Mouse (Mus musculus): ENCODE results near the gene Atr. TPM values are rescaled to one million over a fixed set of nuclear protein-coding genes. Genes with fewer than 3 reads are reported as not detected.

Gene Atr
- polyA plus RNA-seq, 1 experiment, result 1.7 TPM

GRCm38 (mm10) chr9:95815015-95815673 lies 42.3 kb upstream of the Atr start:
- H3K36me3 ChIP-seq (ENCODE audit: control insufficient read depth, insufficient read depth), result no peaks in the 10 kb centered on the region
- H3K27me3 ChIP-seq (ENCODE audit: control insufficient read depth, insufficient read depth, insufficient read length), result no peaks in the 10 kb centered on the region
- no peaks in the 10 kb centered on the region for H3K79me2 ChIP-seq (ENCODE audit: control insufficient read depth, insufficient read depth)
- H3K4me3 ChIP-seq, result no peak overlapping the region
- H3ac ChIP-seq (ENCODE audit: control insufficient read depth, insufficient read length), result no peak overlapping the region
- H3K4me2 ChIP-seq (ENCODE audit: low read depth), result no peak overlapping the region
- no peak for TF ChIP-seq E2F4 (IDR thresholded peaks at IDR 0.05; ENCODE audit: insufficient read depth)
- TF ChIP-seq MYOD1 (IDR thresholded peaks at IDR 0.05; ENCODE audit: control insufficient read depth in 1 of 3, insufficient read length in 2 of 3, low read depth in 2 of 3), result no peak
- no peak for TF ChIP-seq REST (IDR thresholded peaks at IDR 0.05; ENCODE audit: insufficient read depth, insufficient read length)

- Histone ChIP-seq H3K27me3 (ENCODE audit: control insufficient read depth, insufficient read depth, insufficient read length) (no peaks in the 10 kb centered on the region), H3K4me3 (no peak overlapping the region), H3ac (ENCODE audit: control insufficient read depth, insufficient read length) (no peak overlapping the region), H3K4me2 (ENCODE audit: low read depth) (no peak overlapping the region), H3K36me3 (ENCODE audit: control insufficient read depth, insufficient read depth) (no peaks in the 10 kb centered on the region), H3K79me2 (ENCODE audit: control insufficient read depth, insufficient read depth) (no peaks in the 10 kb centered on the region)
- TF ChIP-seq REST (IDR thresholded peaks at IDR 0.05; ENCODE audit: insufficient read depth, insufficient read length) (no peak), TCF3 (IDR thresholded peaks at IDR 0.05; ENCODE audit: insufficient read length, low read depth) (no peak), MAX (IDR thresholded peaks at IDR 0.05; ENCODE audit: low read depth) (no peak), TCF12 (IDR thresholded peaks at IDR 0.05; ENCODE audit: insufficient read depth, poor library complexity, severe bottlenecking) (no peak), MYOD1 (IDR thresholded peaks at IDR 0.05; ENCODE audit: control insufficient read depth in 1 of 3, insufficient read length in 2 of 3, low read depth in 2 of 3) (no peak), E2F4 (IDR thresholded peaks at IDR 0.05; ENCODE audit: insufficient read depth) (no peak), CEBPB (IDR thresholded peaks at IDR 0.05; ENCODE audit: insufficient read depth, poor library complexity, severe bottlenecking) (no peak), MYOG (IDR thresholded peaks at IDR 0.05; ENCODE audit: control insufficient read depth in 1 of 3, insufficient read depth in 1 of 3, insufficient read length in 2 of 3, low read depth in 2 of 3) (no peak), POLR2AphosphoS2 (IDR thresholded peaks at IDR 0.05; ENCODE audit: insufficient read length, low read depth) (no peak), POLR2A (IDR thresholded peaks at IDR 0.05; ENCODE audit: insufficient read length, low read depth) (no peak), SRF (IDR thresholded peaks at IDR 0.05; ENCODE audit: control insufficient read depth, insufficient read length, low read depth) (no peak), USF1 (IDR thresholded peaks at IDR 0.05; ENCODE audit: low read depth) (no peak)
Measured at GRCm38 (mm10) chr9:95815706-95816105, 41.7 kb upstream of the Atr start.

- Histone ChIP-seq H3K4me2 (ENCODE audit: low read depth) (no peak overlapping the region), H3K4me3 (no peak overlapping the region), H3K27me3 (ENCODE audit: control insufficient read depth, insufficient read depth, insufficient read length) (no peaks in the 10 kb centered on the region), H3K36me3 (ENCODE audit: control insufficient read depth, insufficient read depth) (no peaks in the 10 kb centered on the region), H3K79me2 (ENCODE audit: control insufficient read depth, insufficient read depth) (no peaks in the 10 kb centered on the region), H3ac (ENCODE audit: control insufficient read depth, insufficient read length) (no peak overlapping the region)
- TF ChIP-seq TCF3 (IDR thresholded peaks at IDR 0.05; ENCODE audit: insufficient read length, low read depth) (no peak), E2F4 (IDR thresholded peaks at IDR 0.05; ENCODE audit: insufficient read depth) (no peak), CEBPB (IDR thresholded peaks at IDR 0.05; ENCODE audit: insufficient read depth, poor library complexity, severe bottlenecking) (no peak), MYOG (IDR thresholded peaks at IDR 0.05; ENCODE audit: control insufficient read depth in 1 of 3, insufficient read depth in 1 of 3, insufficient read length in 2 of 3, low read depth in 2 of 3) (no peak), MYOD1 (IDR thresholded peaks at IDR 0.05; ENCODE audit: control insufficient read depth in 1 of 3, insufficient read length in 2 of 3, low read depth in 2 of 3) (no peak), USF1 (IDR thresholded peaks at IDR 0.05; ENCODE audit: low read depth) (no peak), MAX (IDR thresholded peaks at IDR 0.05; ENCODE audit: low read depth) (no peak), REST (IDR thresholded peaks at IDR 0.05; ENCODE audit: insufficient read depth, insufficient read length) (no peak), SRF (IDR thresholded peaks at IDR 0.05; ENCODE audit: control insufficient read depth, insufficient read length, low read depth) (no peak)
Measured at GRCm38 (mm10) chr9:95822531-95822930, 34.9 kb upstream of the Atr start.

- Histone ChIP-seq H3K4me2 (ENCODE audit: low read depth) (no peak overlapping the region), H3ac (ENCODE audit: control insufficient read depth, insufficient read length) (no peak overlapping the region), H3K36me3 (ENCODE audit: control insufficient read depth, insufficient read depth) (no peaks in the 10 kb centered on the region), H3K27me3 (ENCODE audit: control insufficient read depth, insufficient read depth, insufficient read length) (no peaks in the 10 kb centered on the region), H3K4me3 (no peak overlapping the region), H3K79me2 (ENCODE audit: control insufficient read depth, insufficient read depth) (no peaks in the 10 kb centered on the region)
- TF ChIP-seq E2F4 (IDR thresholded peaks at IDR 0.05; ENCODE audit: insufficient read depth) (no peak), MAX (IDR thresholded peaks at IDR 0.05; ENCODE audit: low read depth) (no peak), USF1 (IDR thresholded peaks at IDR 0.05; ENCODE audit: low read depth) (no peak), MYOG (IDR thresholded peaks at IDR 0.05; ENCODE audit: control insufficient read depth in 1 of 3, insufficient read depth in 1 of 3, insufficient read length in 2 of 3, low read depth in 2 of 3) (no peak), TCF3 (IDR thresholded peaks at IDR 0.05; ENCODE audit: insufficient read length, low read depth) (no peak), POLR2AphosphoS2 (IDR thresholded peaks at IDR 0.05; ENCODE audit: insufficient read length, low read depth) (no peak), POLR2A (IDR thresholded peaks at IDR 0.05; ENCODE audit: insufficient read length, low read depth) (no peak), CEBPB (IDR thresholded peaks at IDR 0.05; ENCODE audit: insufficient read depth, poor library complexity, severe bottlenecking) (no peak), REST (IDR thresholded peaks at IDR 0.05; ENCODE audit: insufficient read depth, insufficient read length) (no peak), TCF12 (IDR thresholded peaks at IDR 0.05; ENCODE audit: insufficient read depth, poor library complexity, severe bottlenecking) (no peak), MYOD1 (IDR thresholded peaks at IDR 0.05; ENCODE audit: control insufficient read depth in 1 of 3, insufficient read length in 2 of 3, low read depth in 2 of 3) (no peak), SRF (IDR thresholded peaks at IDR 0.05; ENCODE audit: control insufficient read depth, insufficient read length, low read depth) (no peak)
Measured at GRCm38 (mm10) chr9:95827565-95827964, 29.8 kb upstream of the Atr start.

- no peak overlapping the region for H3K4me2 ChIP-seq (ENCODE audit: low read depth)
- H3ac ChIP-seq (ENCODE audit: control insufficient read depth, insufficient read length), result no peak overlapping the region
- H3K27me3 ChIP-seq (ENCODE audit: control insufficient read depth, insufficient read depth, insufficient read length), result peaks cover 6% of the 10 kb centered on the region
- TF ChIP-seq E2F4 (IDR thresholded peaks at IDR 0.05; ENCODE audit: insufficient read depth) (no peak), MYOG (IDR thresholded peaks at IDR 0.05; ENCODE audit: control insufficient read depth in 1 of 3, insufficient read depth in 1 of 3, insufficient read length in 2 of 3, low read depth in 2 of 3) (no peak), POLR2A (IDR thresholded peaks at IDR 0.05; ENCODE audit: insufficient read length, low read depth) (no peak), SRF (IDR thresholded peaks at IDR 0.05; ENCODE audit: control insufficient read depth, insufficient read length, low read depth) (no peak), USF1 (IDR thresholded peaks at IDR 0.05; ENCODE audit: low read depth) (no peak), REST (IDR thresholded peaks at IDR 0.05; ENCODE audit: insufficient read depth, insufficient read length) (no peak), TCF3 (IDR thresholded peaks at IDR 0.05; ENCODE audit: insufficient read length, low read depth) (no peak), MYOD1 (IDR thresholded peaks at IDR 0.05; ENCODE audit: control insufficient read depth in 1 of 3, insufficient read length in 2 of 3, low read depth in 2 of 3) (no peak), CEBPB (IDR thresholded peaks at IDR 0.05; ENCODE audit: insufficient read depth, poor library complexity, severe bottlenecking) (no peak), MAX (IDR thresholded peaks at IDR 0.05; ENCODE audit: low read depth) (no peak), POLR2AphosphoS2 (IDR thresholded peaks at IDR 0.05; ENCODE audit: insufficient read length, low read depth) (no peak), TCF12 (IDR thresholded peaks at IDR 0.05; ENCODE audit: insufficient read depth, poor library complexity, severe bottlenecking) (no peak)
- H3K36me3 ChIP-seq (ENCODE audit: control insufficient read depth, insufficient read depth), result no peaks in the 10 kb centered on the region
- H3K4me3 ChIP-seq, result no peak overlapping the region
- no peaks in the 10 kb centered on the region for H3K79me2 ChIP-seq (ENCODE audit: control insufficient read depth, insufficient read depth)
Measured at GRCm38 (mm10) chr9:95832758-95833157, 24.6 kb upstream of the Atr start.

Measured in myocyte (in vitro differentiated cells).